22 mouse cellular contexts compared by ENCODE assay signal in genomic region chr4:150352736-150353135, GRCm38 (mm10).
"Had no signal": no experiment of that assay in that cellular context is flagged by ENCODE, and none has a peak within 500 bp of the region (broad histone marks: within the 10 kb centered on the region; RNA-seq: fewer than 3 reads in every experiment).

No protein-coding gene starts in this region.

- H3K4me2 ChIP-seq: heart, embryonic 11.5 days; heart, embryonic 13.5 days; heart, embryonic 15.5 days; hindbrain, embryonic 12.5 days; limb, embryonic 12.5 days; liver, embryonic 13.5 days; liver, embryonic 15.5 days had no signal

- H3K27me3 ChIP-seq: heart, embryonic 13.5 days; heart, embryonic 15.5 days; hindbrain, embryonic 12.5 days; limb, embryonic 12.5 days; liver, embryonic 13.5 days; liver, embryonic 15.5 days had no signal

- H3K4me3 ChIP-seq: heart, adult 2 months; heart, embryonic 13.5 days; heart, embryonic 15.5 days; hindbrain, embryonic 10.5 days; hindbrain, embryonic 12.5 days; left cerebral cortex, adult 2 months; limb, embryonic 10.5 days; limb, embryonic 12.5 days; liver, embryonic 13.5 days; liver, embryonic 15.5 days had no signal

- ATAC-seq: hindbrain, embryonic 16.5 days; inflammation-experienced regulatory T-cells, adult 6 months; intestine, postnatal 0 days; liver, postnatal 0 days had no signal

- H3K36me3 ChIP-seq: heart, embryonic 13.5 days; heart, embryonic 15.5 days; hindbrain, embryonic 12.5 days; limb, embryonic 12.5 days; liver, embryonic 13.5 days; liver, embryonic 15.5 days had no signal

- DNase-seq: gastrocnemius, postnatal 25 days; heart, adult 2 months; heart, postnatal 4 days; kidney, adult 18-20 months; kidney, adult 8-10 months; kidney, postnatal 10 days; kidney, postnatal 25 days; liver; liver, embryonic 13.5 days; liver, postnatal 0 days had no signal

- H3K9ac ChIP-seq: heart, embryonic 13.5 days; heart, embryonic 15.5 days; hindbrain, embryonic 12.5 days; limb, embryonic 12.5 days; liver, embryonic 13.5 days; liver, embryonic 15.5 days; liver, postnatal 0 days had no signal

- H3K27ac ChIP-seq: heart, adult 2 months; heart, embryonic 13.5 days; heart, embryonic 15.5 days; hindbrain, embryonic 10.5 days; hindbrain, embryonic 12.5 days; left cerebral cortex, adult 2 months; limb, embryonic 10.5 days; limb, embryonic 12.5 days; liver, embryonic 13.5 days; liver, embryonic 15.5 days had no signal

- H3K9me3 ChIP-seq: heart, embryonic 13.5 days; heart, embryonic 15.5 days; hindbrain, embryonic 10.5 days; hindbrain, embryonic 12.5 days; limb, embryonic 10.5 days; limb, embryonic 12.5 days; liver, embryonic 13.5 days; liver, embryonic 15.5 days had no signal
